In the genomic region with DNA sequence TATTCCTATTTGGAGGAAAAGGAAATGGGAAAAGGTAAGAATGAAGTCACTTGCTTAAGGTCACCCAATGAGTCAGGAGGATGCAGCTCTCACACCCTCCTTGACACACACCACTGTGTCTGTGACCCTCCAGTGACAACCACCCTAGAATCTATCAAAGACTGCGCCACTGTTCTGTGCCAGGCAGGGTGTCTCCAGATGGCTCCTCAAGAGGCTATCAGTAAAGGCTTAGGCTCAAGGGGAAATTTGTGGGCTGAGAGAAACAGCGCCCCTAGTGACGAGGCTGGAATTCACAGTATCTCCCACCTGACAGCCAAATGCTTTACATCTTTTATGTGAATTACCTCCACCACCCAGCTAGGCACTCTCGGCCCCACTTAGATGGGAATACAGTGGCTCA, we compare ENCODE assay signal across 9 mouse cellular contexts. TPM values are rescaled to one million over a fixed set of nuclear protein-coding genes. Genes with fewer than 3 reads are reported as not detected.
DNase-seq lines count a peak whose midpoint lies in the region; ATAC-seq and TF ChIP-seq lines count a peak whose summit lies in the region.
"Had no signal": no experiment of that assay in that cellular context is flagged by ENCODE, and none has a peak within 500 bp of the region (broad histone marks: within the 10 kb centered on the region; RNA-seq: fewer than 3 reads in every experiment).

No protein-coding gene starts in this region.

- no peak overlapping the region for H3K4me2 ChIP-seq in forebrain, embryonic 13.5 days
- H3K4me2 ChIP-seq in liver, postnatal 0 days (ENCODE audit: low read depth, low read length), result no peak overlapping the region
- H3K4me2 ChIP-seq: stomach, embryonic 15.5 days had no signal

- 6% methylated on average over 4 of the region's 4 CpGs for WGBS in forebrain, embryonic 13.5 days
- 7% methylated on average over 4 of the region's 4 CpGs for WGBS in liver, postnatal 0 days (ENCODE audit: insufficient replicate concordance)

- H3K9me3 ChIP-seq in forebrain, embryonic 13.5 days (replicated peaks), result no peaks in the 10 kb centered on the region
- no peaks in the 10 kb centered on the region for H3K9me3 ChIP-seq in liver, postnatal 0 days (ENCODE audit: low read length)
- H3K9me3 ChIP-seq: stomach, embryonic 15.5 days had no signal

- H3K9ac ChIP-seq in forebrain, embryonic 13.5 days, result no peak overlapping the region
- no peak overlapping the region for H3K9ac ChIP-seq in liver, postnatal 0 days (replicated peaks)
- H3K9ac ChIP-seq: stomach, embryonic 15.5 days had no signal

- intact Hi-C loops in gastrocnemius, postnatal 36 days (cut with DNase I), result no loop called here

- no peak overlapping the region for H3K4me3 ChIP-seq in forebrain, embryonic 13.5 days
- H3K4me3 ChIP-seq in liver, postnatal 0 days (ENCODE audit: low read depth, low read length), result no peak overlapping the region
- H3K4me3 ChIP-seq: stomach, embryonic 15.5 days had no signal

- DNase-seq in gastrocnemius, postnatal 10 days, result peak; percentile 36
- no peak for DNase-seq in gastrocnemius, postnatal 36 days
- peak; percentile 44 for DNase-seq in ovary, postnatal 36 days (ENCODE audit: low spot score)
- DNase-seq in ovary, adult 18-20 months (ENCODE audit: low spot score), result no peak
- peak; percentile 61 for DNase-seq in liver, postnatal 0 days
- peak; percentile 7 for DNase-seq in spleen, adult 12 weeks (ENCODE audit: low spot score)

- H3K36me3 ChIP-seq in forebrain, embryonic 13.5 days (ENCODE audit: poor library complexity, severe bottlenecking), result no peaks in the 10 kb centered on the region
- no peaks in the 10 kb centered on the region for H3K36me3 ChIP-seq in liver, postnatal 0 days (replicated peaks; ENCODE audit: insufficient read depth, low read length)
- H3K36me3 ChIP-seq: stomach, embryonic 15.5 days had no signal

- peaks cover 25% of the 10 kb centered on the region for H3K27me3 ChIP-seq in forebrain, embryonic 13.5 days
- H3K27me3 ChIP-seq in liver, postnatal 0 days (ENCODE audit: insufficient read depth, low read length), result peaks cover 28% of the 10 kb centered on the region

- peak; percentile 72 for TF ChIP-seq CTCF in liver, postnatal 0 days (IDR thresholded peaks at IDR 0.05; ENCODE audit: low read depth)

- H3K4me1 ChIP-seq in forebrain, embryonic 13.5 days, result peaks cover 15% of the 10 kb centered on the region
- no peaks in the 10 kb centered on the region for H3K4me1 ChIP-seq in liver, postnatal 0 days (ENCODE audit: insufficient read depth)
- H3K4me1 ChIP-seq: stomach, embryonic 15.5 days had no signal

- no peak for TF ChIP-seq EP300 in liver, postnatal 0 days (IDR thresholded peaks at IDR 0.05; ENCODE audit: low read depth)

- peak; percentile 79; the same call in 1 of the 2 replicates for ATAC-seq in cerebellum, adult (ENCODE audit: insufficient number of reproducible peaks, low FRiP score, low TSS enrichment)
- ATAC-seq in forebrain, embryonic 13.5 days, result peak; percentile 73; the same call in 1 of the 2 replicates
- no peak for ATAC-seq in liver, postnatal 0 days

- H3K27ac ChIP-seq in forebrain, embryonic 13.5 days, result no peak overlapping the region
- no peak overlapping the region for H3K27ac ChIP-seq in liver, postnatal 0 days (ENCODE audit: low read depth)
- H3K27ac ChIP-seq: stomach, embryonic 15.5 days had no signal

RNA-seq across cellular contexts. Expression of gene Pdyn, which starts 3.6 kb away (rescaled TPM):
- total RNA-seq in gastrocnemius, postnatal 10 days (2021), result not detected
- not detected for total RNA-seq in gastrocnemius, postnatal 36 days (2021)
- 2.4 and 2.8 TPM in 2 replicates for polyA plus RNA-seq in forebrain, embryonic 13.5 days (2015; fragmentation: Nextera tagmentation; extraction: Ambion mirVana)
- polyA plus RNA-seq in liver, postnatal 0 days (2015; fragmentation: Nextera tagmentation; extraction: Ambion mirVana), result not detected in 2 replicates

Comparison
In these comparisons a context has a peak if more than half of its experiments do, and no peak if none do; other contexts are left out.
1. DNase-seq: peak in gastrocnemius, postnatal 10 days (single experiment), ovary, postnatal 36 days (single experiment), liver, postnatal 0 days (single experiment) and spleen, adult 12 weeks (single experiment); none in gastrocnemius, postnatal 36 days (0 of 2) and ovary, adult 18-20 months (single experiment).